Mouse (Mus musculus): Measurements from ENCODE around the gene Spryd4. TPM values are rescaled to one million over a fixed set of nuclear protein-coding genes. Genes with fewer than 3 reads are reported as not detected.
"Not testable (repeated sequence)": the region's sequence is repeated elsewhere in the genome, so short reads cannot be mapped to it uniquely, and the experiment has no call there.

The Spryd4 gene
- total RNA-seq (2021): 10 to 100 TPM; 21.6 to 27.3 TPM
- long read RNA-seq, experiment 1, transcript Spryd4-201 (2 exons, 1,583 nt): major isoform, 46 of 49 reads
- long read RNA-seq, experiment 1, partial matches to known transcripts: 0 of 49 reads
- long read RNA-seq, experiment 1, other reads (novel, unspliced or antisense): 3 of 49 reads
- long read RNA-seq, experiment 2, transcript Spryd4-201 (2 exons, 1,583 nt): major isoform, 9 of 11 reads
- long read RNA-seq, experiment 2, partial matches to known transcripts: 0 of 11 reads
- long read RNA-seq, experiment 2, other reads (novel, unspliced or antisense): 2 of 11 reads

- DNase-seq: peak; percentile 95
Observed at GRCm38 (mm10) chr10:128211390-128212108, at the start of gene Spryd4. Gene Spryd4, minus strand, starts transcription at chr10:128211807.

- DNase-seq: not testable (repeated sequence)
Observed at GRCm38 (mm10) chr10:128260376-128260775, 48.8 kb upstream of the Spryd4 start.

DNA sequence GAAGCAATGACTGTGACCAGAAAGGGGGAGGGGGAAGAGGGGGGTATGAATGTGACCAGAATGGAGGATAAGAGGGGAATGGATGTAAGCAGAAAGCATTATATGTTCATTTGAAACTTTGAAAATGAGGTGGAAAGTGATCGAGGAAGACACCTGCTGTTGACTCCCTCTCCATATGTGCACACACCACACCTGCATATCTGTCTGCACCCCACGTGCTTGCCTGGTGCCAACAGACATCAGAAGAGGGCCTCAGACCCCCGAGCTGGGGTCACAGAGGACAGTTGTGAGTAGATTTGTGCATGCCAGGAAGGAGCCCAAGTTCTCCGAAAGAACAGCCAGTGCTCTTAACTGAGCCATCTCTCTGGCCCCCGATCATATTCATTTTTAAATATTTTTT lies 48.3 kb upstream of the Spryd4 start:
- no peak for DNase-seq

- no peak for DNase-seq
Observed at GRCm38 (mm10) chr10:128258953-128259352, 47.3 kb upstream of the Spryd4 start.

GRCm38 (mm10) chr10:128256328-128256727 lies 44.7 kb upstream of the Spryd4 start:
- DNase-seq: no peak

- DNase-seq: no peak
Observed at GRCm38 (mm10) chr10:128255925-128256324, 44.3 kb upstream of the Spryd4 start.

DNA sequence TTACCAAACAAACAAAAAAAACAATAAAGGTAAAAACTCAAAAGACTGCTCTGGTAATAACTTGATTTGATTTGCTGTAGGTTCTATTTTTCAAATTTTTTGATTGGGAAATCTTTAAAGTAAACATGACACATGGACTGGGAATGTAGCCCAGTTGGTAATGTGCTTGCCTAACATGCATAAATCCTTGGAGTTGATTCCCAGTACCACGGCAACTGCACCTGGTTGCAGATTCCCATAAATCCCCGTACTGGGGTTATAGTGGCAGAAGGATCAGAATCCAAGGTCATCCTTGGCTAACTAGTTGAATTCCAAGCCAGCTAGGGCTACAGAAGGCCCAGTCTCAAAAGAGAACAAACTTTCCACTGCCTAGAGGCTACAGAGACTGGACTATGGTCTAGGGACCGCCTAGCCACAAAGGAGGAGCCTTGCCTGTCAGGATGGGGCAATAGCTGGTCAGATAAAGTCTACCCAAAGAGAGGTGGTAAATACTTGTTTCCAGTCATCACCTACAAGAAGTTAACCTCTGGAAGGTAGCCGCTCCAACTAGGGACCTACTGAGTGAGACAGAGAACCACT lies 42.2 kb upstream of the Spryd4 start, which contains the start of gene Apon:
Gene Apon (plus strand): TSS at position 420 of the 579 bp plus-strand sequence.
- no peak for DNase-seq

DNA sequence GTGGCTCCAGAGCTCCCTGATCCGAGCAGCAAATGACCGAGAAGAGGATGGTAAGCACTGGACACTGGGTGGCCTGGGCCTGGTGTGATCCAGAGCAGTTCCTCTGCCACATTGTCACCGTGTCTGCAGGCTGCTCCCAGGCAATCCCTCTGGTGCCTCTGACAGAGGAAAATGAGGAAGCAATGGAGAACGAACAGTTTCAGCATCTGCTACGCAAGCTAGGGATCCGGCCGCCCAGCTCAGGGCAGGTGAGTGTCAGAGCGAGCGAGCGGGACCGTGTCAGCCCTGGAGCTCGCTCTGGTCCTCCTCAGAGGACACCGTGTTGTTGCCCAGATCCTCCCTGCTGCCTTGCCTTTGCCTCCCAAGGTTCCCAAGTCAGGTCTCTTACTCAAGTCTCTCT lies 39.0 kb upstream of the Spryd4 start:
- DNase-seq: no peak

DNA sequence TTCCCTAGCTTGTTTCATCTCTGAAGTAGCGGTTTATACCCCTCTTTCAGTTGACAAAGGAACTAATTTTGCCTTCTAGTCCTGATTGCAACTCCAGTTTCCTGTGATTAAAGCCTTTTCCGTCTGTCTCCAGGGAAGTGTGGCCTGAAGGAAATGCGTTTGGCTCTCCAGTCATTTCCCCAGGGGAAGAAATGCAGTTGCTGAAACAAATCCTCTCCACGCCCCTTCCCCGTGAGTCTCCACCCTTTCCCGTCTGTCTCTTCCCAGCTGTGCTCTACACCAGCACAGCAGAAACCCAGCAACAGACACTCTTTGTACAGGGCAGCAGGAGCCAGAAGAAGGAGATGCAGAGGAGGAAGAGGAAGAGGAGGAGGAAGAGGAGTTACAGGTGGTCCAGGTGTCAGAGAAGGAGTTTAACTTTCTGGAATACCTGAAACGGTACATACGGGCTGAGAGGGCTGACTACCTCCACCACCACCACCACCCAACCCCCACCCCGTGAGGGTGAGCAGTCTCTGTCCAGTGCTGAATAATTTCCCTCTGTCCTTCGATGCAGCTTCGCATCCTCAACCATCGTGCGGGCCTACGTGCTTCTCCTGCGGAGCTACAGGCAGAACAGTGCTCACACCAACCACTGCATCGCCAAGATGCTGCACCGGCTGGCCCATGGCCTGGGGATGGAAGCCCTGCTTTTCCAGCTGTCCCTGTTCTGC lies 35.6 kb upstream of the Spryd4 start:
- DNase-seq: peak; percentile 67

- no peak for DNase-seq
Observed at GRCm38 (mm10) chr10:128244121-128244520, 32.5 kb upstream of the Spryd4 start.

GRCm38 (mm10) chr10:128243252-128243651 lies 31.6 kb upstream of the Spryd4 start:
- no peak for DNase-seq

DNA sequence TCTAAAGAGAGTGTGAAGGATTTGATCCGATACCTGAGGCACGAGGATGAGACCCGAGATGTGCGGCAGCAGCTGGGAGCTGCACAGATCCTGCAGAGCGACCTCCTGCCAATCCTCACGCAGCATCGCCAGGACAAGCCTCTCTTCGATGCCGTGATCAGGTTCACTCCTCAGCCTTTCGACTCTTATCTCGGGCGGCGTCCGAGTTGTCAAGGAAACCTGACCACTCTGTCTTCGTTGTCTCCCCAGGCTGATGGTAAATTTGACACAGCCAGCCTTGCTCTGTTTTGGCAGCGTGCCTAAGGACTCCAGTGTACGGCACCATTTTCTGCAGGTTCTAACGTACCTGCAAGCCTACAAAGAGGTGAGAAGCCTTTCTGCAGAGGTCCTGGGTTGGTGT lies 28.5 kb upstream of the Spryd4 start:
- DNase-seq: no peak

DNA sequence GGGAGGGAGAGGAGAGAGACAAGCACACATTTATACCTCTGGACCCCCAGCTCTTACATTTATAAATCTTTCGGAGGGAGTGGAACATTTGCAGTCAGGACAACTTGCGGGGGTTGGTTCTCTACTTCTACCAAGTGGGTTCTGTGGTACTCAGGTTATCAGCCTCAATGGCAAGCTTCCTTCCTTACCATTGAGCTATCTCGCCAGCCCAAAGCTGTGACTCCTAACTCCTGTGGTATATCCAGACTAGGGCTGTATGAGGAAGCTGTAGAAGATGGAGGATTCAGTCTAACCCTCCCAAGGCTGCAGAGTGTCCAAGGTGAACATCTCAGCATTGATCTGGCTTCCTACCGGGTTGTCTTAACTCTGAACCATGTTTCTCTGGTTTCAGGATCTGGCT lies 27.5 kb upstream of the Spryd4 start:
- no peak for DNase-seq

GRCm38 (mm10) chr10:128237807-128238480 lies 26.3 kb upstream of the Spryd4 start:
- peak; percentile 39 for DNase-seq

DNA sequence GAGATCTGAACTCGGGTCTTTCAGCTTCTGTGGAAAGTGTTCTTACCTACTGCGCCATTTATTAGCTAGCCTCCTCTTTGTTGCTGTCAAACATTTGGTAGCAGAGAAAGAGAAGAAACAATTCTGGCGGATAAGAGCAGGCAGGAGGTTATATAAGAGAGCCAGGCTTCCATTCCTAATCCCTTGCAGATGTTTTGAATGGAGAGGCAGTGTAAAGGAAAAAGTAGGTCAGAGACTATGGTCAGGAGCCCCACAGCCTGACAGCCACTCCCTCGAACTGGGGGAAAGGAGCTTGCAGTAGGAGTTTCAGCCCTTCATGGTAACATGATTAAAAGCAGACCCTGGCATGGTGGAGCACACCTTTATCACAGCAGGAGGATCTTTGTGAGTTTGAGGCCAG lies 24.7 kb upstream of the Spryd4 start:
- no peak for DNase-seq

- DNase-seq: peak; percentile 60
Observed at GRCm38 (mm10) chr10:128232420-128232985, 20.9 kb upstream of the Spryd4 start.

DNA sequence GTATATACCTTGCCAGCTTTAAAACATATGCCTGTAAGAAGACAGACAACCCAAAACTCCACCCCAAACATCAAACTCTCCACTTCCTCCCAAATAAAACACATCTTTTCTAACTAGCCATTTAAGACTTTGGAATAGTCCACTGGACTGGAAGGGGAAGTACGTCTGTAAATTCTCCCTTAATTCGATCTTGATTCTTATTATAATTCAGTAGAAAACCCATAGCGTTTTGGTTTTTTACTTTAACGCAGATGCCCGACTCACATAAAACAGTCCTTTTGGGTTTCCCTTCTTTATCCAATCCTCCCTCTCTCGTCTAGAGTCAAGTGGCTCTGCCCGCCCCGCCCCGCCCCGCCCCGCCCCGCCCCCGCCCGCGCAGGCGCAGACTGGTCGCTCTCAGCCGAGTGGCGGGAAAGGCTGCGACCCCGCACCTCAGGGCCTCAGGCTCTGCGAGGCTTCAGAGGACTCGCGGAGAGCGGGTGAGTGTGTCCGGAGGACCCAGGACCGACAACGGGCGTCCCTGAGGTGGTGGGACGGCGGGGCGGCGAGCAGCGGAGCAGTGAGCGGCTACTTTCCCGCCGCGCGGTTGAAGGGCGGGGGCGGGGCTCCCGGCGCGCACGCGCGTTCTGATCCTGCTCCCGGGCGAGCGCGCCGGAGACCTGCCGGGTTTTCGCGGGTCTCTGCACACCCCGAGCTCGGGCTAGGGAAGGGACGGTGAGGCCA lies 20.3 kb upstream of the Spryd4 start, which contains the start of gene Timeless:
Gene Timeless (plus strand): TSS at position 369 of the 723 bp plus-strand sequence.
- DNase-seq: peak; percentile 93

GRCm38 (mm10) chr10:128231146-128231545 lies 19.5 kb upstream of the Spryd4 start:
- DNase-seq: no peak

- no peak for DNase-seq
Observed at GRCm38 (mm10) chr10:128230582-128230981, 19.0 kb upstream of the Spryd4 start.

- no peak for DNase-seq
Observed at GRCm38 (mm10) chr10:128228009-128228408, 16.4 kb upstream of the Spryd4 start.

DNA sequence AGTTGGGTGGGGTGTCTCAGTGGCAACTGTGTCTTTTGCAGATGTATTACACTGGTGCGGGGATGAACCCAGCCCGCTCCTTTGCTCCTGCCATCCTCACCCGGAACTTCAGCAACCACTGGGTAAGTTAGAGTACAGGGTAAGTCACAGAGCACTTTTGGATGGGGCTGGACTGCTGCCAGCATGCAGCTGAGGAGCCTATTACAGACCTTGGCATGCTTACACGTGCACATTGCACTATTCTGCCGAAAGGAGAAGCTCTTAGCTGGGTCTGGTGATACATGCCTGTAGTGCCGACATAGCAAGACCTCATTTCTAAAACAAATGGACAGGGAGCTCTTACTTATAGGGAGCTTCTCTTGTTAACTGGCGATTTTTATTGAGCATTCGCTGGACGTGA lies 16.0 kb upstream of the Spryd4 start:
- no peak for DNase-seq

Measured in adrenal gland, postnatal 10 days (tissue).